Mouse (Mus musculus) liver, embryonic 11.5 days (tissue): ENCODE measurements around the gene Scube1. TPM values are rescaled to one million over a fixed set of nuclear protein-coding genes. Genes with fewer than 3 reads are reported as not detected.

Experiments used
- polyA plus RNA-seq: library from polyadenylated mRNA; unstranded; fragments of >200 nt; fragmentation: Nextera tagmentation; extraction: Ambion mirVana; gene quantifications from 2 replicates; pipeline ENCODE4 v1.2.1, GENCODE M21; 2014

Gene Scube1
- polyA plus RNA-seq, 1 experiment from 2014 or later, result 4.0 TPM

Other genes with a start within 250 kb of the Scube1 start
- gene Ttll1, start 214.1 kb downstream of the Scube1 start, polyA plus RNA-seq, result 12.6 and 14.5 TPM in 2 replicates
- gene Bik, start 198.2 kb downstream of the Scube1 start, polyA plus RNA-seq, result 4.0 and 5.6 TPM in 2 replicates
- 144 and 150 TPM in 2 replicates for gene Tspo, start 161.4 kb downstream of the Scube1 start, polyA plus RNA-seq
- 38.6 and 39.3 TPM in 2 replicates for gene Mcat, start 161.2 kb downstream of the Scube1 start, polyA plus RNA-seq
- 81.4 and 87.1 TPM in 2 replicates for gene Ttll12, start 129.9 kb downstream of the Scube1 start, polyA plus RNA-seq
- gene Mpped1, start 54.4 kb upstream of the Scube1 start, polyA plus RNA-seq, result 0.18 and 0.29 TPM in 2 replicates